Mouse (Mus musculus) brain, embryonic 14.5 days (tissue): ENCODE measurements at regions not wholly inside any gene's neighbourhood (a gene's known extent, or its start where the extent isn't known, plus 50 kb on each side); places are given as distances from the start of the nearest gene placed in this dataset.
"Not testable (repeated sequence)": the region's sequence is repeated elsewhere in the genome, so short reads cannot be mapped to it uniquely, and the experiment has no call there.

ENCODE experiments used
- DNase-seq: peaks from one replicate; pipeline ENCODE4 v3.0.0-alpha.2; 2011; ENCODE audit warnings: low read depth
- CTCF ChIP-seq: fragments of 200-500 bp; IDR thresholded peaks from 2 replicates; pipeline ENCODE4 v1.5.1; 2012; ENCODE audit warnings: inconsistent platforms, mild to moderate bottlenecking, moderate library complexity, borderline replicate concordance; ENCODE audit not compliant: insufficient read depth, insufficient read length; ENCODE audit errors: extremely low read depth
- POLR2A ChIP-seq: fragments of 200-500 bp; IDR thresholded peaks from 2 replicates; pipeline ENCODE4 v1.6.1; 2012; ENCODE audit warnings: mild to moderate bottlenecking, inconsistent platforms, borderline replicate concordance; ENCODE audit not compliant: poor library complexity, insufficient read depth, insufficient read length, severe bottlenecking; ENCODE audit errors: extremely low read depth

DNA sequence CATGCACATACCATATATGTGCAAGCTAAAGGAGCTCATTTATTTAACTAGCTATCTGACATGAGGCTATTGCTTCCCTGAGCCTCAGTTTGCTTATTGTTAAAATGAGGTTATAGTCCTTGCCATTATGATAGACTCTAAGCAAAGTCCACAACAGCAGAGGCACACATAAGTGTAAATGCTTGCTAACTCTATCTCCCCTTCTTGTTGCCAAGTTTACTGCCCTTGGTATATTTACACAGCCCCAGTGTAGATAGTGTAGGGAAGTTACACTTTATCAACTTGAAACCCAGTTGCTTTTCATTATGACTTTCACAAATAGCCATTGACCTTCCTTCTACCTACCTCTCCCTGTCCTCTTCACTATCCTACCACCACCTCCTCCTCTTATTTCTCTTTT, 782.6 kb upstream of the Agtr1b start:
- DNase-seq = no peak
- TF ChIP-seq CTCF (no peak), POLR2A (no peak)

DNA sequence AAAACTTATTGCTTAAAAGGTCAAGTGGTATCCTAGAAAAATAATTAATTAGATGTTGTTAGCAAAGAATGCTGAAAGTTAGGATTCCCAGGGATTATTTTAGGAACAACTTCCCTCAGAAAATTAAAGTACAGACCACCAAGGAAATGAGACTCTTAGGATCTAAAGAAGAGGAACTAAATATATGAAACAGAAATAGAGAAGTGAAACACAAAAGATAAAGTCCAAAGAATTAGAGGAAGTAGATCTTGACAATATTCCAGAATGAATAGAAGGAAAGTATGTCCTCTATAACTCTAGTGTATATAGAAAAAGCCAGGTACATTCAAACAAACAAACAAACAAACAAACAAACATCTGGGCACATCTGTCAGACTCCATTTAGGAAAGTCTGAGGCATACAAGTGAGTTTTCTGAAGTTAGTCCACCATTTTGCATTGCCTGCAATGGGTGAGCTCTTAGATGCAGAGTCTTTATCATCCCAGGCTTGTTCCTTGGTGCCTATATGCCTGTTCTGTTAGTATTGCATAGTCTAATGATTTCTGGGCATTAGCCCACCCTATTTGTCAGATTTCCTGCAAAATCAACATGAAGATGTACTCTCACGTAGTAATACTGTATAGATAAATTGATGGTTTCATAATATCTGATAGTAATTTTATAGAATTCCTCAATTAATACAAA, 762.0 kb upstream of the Agtr1b start:
- no peak for DNase-seq
- no peak for TF ChIP-seq POLR2A
- no peak for TF ChIP-seq CTCF

DNA sequence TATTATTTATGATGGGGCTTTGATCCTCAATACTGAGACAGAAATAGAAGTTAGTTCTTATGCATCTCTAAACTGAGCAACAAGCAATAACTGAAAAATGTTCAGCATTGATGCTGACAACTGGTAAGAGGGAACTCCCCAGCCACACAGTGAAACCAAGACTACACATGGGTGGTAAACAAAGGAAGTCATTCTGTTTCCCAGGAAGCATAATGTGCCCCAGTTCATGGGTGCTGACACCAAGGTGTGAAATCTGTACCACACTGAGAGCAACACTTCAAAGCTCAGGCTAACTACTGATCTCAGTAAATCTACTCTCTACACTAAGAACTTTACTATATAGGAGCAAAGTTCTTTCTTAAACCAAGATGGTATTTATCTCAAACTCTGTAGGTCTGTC, 759.2 kb upstream of the Agtr1b start:
- DNase-seq = no peak
- no peak for TF ChIP-seq CTCF
- no peak for TF ChIP-seq POLR2A

DNA sequence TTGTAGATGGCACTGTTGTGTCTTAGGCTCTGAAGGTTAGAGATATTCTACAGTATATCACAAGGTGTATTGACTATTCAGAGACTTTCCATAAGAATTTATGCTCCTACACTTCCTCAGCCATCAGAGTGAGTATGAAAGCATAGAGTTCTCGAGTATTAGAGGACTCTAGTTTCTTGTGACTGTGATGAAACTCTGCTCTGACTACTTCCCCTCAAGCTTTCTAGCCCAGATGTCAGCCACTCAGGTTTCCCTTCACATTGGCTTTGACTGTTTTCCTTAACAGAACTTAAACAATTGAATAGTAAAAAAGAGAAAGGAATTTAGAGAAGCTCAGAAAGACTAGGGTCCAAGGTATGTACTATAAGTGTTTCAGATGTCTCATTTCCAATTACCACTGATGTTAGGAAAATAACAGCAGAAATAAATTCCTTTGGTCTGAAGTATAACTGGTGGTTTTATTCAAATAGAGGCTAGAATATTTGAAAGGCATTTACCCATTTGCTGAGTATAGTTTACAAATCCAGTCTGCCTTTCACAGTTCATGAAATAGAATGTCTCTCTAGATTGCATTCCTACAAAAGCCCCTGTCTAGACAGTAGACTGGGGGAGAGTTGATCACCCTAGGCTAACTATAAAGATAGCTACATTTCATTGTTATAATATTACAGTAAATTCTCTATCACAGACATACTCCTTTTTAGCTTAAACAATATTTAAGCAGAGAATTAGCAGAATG, 751.4 kb upstream of the Agtr1b start:
- DNase-seq = no peak
- TF ChIP-seq POLR2A (no peak), CTCF (no peak)

DNA sequence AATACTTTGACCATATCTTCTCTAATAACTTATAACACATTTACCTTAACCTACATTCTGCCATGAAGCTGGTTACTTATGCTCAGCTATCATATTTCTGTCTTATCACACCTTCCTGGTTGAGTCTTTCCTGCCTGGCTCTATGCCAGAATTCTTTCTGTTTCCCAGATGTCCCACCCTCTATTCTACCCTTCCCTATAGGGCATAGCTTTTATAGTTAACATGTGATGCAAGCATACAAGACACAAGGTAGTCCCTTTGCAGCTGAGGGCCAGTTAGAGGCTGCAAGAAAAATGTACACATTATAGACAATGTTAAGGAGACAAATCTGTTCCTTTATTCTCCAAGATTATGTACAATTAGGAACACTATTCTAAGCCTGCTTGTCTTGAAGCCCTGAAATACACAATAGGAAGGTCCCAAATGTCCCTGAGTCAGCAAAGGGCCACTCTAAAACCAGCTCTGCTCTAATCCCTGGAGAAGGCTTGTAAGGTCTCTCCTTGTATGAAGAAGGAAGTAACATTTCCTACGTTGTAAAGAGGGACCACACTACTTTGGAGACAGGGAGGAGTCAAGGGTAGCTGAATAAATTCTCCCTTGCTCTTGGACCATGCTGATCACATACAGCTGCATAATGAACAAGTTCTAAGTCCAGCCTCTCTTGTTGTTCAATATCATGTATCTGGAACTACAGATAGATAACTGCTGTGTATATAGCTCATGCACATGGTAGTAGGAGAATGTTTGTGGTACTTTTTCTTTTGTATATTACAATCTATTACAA, 745.0 kb upstream of the Agtr1b start:
- TF ChIP-seq POLR2A (no peak), CTCF (no peak)
- DNase-seq = peak; percentile 7

DNA sequence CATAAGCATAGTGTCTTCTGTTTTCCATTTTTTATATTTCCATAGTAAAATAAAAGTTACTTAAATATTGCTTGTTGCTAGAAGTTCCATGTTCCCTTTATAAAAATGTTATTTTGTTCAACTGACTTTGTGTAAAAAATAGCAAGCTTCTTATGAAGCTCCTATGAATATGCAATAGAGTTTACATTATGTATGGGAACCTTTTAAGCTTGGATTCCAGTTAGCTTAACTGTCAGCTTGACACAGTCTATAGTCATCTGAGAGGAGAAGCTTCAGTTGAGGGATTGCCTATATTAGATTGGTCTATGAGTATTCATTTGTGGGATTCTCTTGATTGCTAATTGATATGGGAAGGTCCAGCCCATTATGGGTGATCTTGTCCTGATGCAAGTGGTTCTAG, 723.2 kb upstream of the Agtr1b start:
- DNase-seq = no peak
- no peak for TF ChIP-seq POLR2A
- TF ChIP-seq CTCF = no peak

DNA sequence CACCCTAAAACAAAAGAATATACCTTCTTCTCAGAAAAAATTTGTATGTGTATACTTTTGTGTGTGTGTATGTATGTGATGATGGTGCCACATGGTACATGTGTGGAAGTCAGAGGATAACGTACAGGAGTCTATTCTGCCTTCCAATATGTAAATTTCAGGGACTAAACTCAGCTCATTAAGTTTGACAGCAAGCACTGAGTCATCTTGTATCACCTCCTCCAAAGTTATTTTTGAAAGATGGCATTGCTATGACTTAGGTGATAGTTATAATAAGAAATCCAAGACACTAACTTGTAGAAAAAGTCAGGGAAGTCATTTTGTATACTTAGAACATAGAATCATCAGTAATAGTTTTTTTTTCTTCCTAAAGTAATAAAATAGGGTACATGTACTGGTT, 719.4 kb upstream of the Agtr1b start:
- no peak for DNase-seq
- TF ChIP-seq POLR2A (no peak), CTCF (no peak)

DNA sequence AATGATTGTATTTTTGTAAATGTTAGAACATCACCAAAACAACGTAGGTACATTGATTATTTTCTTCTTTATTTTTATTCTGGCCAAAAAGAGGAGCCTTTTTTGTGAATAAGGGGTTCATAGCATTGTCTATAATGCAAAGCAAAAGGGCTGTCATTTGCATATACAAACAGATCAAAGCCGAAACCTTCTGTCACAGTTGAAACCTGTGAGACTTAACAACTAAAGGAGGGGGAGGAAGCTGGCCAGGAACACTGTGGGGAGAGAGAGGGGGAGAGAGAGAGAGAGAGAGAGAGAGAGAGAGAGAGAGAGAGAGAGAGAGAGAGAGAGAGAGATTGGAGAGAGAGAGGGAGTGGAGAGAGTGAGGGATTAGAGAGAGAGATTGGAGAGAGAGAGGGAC, 710.6 kb upstream of the Agtr1b start:
- TF ChIP-seq POLR2A (no peak), CTCF (no peak)
- peak; percentile 58 for DNase-seq

DNA sequence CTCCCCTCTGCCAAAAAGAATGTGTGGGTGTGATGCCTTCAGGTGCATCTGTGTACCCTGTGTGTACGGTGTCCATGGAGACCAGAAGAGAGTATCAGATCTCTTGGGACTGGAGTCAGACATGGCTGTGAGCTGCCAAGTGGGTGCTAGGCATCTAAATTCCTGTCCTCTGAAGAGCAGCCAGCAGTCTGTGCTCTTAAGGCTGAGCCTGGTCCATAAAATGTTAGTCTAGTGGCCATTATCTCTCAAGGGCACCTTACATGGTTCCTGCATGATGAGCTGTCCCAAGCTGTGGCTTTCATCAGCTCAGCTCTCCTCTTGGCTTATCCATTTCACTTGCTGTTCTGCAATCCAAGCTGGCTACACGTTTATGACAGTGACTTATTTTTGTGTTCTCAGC, 686.4 kb upstream of the Agtr1b start:
- not testable (repeated sequence) for DNase-seq

DNA sequence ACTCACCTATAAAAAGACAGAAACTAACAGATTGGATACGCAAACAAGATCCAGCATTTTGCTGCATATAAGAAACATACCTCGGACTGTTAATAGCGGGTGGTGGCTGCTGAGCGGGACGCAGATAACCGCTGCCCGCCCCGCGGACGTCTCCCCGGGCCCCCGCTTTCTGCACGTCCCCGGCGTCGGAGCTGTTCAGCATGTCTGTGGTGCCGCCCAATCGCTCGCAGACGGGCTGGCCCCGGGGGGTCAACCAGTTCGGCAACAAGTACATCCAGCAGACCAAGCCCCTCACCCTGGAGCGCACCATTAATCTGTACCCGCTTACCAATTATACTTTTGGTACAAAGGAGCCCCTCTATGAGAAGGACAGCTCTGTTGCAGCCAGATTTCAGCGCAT, 682.4 kb upstream of the Agtr1b start:
- DNase-seq = not testable (repeated sequence)

DNA sequence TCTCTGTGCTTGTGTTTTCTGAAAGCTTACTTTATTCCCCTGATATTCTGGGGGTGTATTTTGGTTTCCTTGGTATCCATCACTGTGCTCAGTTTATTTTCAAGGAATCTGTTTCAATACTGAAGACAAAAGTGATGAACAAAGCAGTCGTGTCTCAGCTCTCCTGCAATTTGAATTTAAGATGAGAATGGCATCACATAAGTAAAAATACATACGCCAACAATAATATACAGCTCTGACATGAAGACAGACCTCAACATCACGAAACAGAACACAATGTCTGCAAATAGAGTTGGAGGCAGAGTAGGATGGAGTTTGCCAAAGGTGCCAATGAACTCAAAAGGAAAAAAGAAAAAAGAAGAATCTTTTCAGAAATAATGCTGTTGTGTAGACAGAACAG, 679.0 kb upstream of the Agtr1b start:
- DNase-seq = no peak
- TF ChIP-seq POLR2A = no peak
- TF ChIP-seq CTCF = no peak

DNA sequence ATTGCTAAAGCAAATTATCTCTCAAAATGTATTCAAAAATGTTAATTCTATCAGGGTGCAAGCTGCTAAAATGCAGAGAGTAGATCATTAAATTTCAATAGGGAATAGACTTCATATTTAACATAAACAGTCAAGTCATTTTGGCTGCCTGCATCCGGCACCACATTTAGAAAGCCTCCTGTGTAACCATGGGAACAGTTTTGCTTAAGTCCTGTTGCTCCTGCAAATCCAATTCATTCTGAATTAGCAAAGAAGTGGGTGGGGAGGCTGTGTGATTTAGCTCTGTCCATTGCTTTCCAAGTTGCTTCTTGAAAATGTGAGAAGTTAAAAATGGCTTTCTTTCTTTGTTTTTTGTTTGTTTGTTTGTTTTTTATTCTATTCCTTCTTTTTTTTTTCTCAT, 658.9 kb upstream of the Agtr1b start:
- peak; percentile 76 for DNase-seq
- no peak for TF ChIP-seq CTCF
- TF ChIP-seq POLR2A = no peak
